Mouse (Mus musculus) 416B (cell line): ENCODE data around the gene Nrcam.

Source experiments
- DNase-seq: peaks from one replicate; pipeline ENCODE4 v3.0.0; 2011; ENCODE audit warnings: low read depth

Gene Nrcam

DNA sequence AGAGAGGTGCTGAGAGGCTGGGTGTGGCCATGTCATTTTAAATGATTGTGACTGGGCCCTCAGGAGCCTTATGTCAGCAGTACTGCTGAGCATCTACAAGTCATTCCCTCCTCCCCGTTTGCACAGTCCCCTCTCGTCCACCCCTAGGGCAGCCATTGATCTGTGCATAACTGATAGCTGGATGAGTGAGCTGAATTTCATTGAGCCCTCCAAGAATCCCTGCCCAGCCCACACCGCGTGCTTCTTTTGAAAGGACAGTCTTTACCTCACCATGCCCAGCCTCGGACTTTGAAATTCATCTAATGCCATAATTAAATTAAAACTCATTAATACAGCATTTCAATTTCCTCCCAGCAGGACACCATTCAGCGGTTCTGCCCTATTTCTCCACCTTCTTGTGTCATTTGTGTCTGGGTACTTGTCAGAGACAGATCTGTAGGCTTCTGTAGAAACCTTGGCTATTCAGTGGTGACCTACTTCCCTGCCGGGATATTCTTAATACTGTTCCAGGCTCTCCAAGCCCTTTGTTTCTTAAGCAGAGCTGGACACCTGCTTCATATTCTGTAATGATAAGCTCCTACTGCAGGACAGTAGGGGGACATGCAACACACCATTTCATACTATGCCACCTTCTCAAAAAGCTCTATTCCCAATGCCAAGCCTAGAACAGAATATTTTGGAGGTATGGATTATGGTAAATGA, 190.9 kb downstream of the Nrcam start:
- DNase-seq: no peak

DNA sequence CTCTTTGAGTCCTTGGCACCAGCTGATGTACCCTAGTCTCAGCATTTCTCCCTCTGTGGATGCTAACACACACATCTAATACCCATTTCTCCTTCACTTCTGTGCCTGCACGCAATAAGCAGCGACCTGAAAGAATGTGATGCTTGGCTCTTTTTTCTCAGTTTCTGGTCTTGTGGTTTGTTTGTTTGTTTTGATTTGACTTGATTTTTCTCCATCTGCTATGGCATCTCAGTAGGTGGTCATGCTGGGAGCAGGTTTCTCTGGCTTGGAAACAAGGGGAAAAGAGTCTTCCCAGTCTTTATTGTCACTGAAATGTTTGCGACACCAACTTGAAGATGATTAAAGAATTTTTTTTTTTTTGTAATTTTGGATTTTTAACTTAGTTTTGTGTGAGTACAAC, 192.8 kb downstream of the Nrcam start:
- DNase-seq: no peak

DNA sequence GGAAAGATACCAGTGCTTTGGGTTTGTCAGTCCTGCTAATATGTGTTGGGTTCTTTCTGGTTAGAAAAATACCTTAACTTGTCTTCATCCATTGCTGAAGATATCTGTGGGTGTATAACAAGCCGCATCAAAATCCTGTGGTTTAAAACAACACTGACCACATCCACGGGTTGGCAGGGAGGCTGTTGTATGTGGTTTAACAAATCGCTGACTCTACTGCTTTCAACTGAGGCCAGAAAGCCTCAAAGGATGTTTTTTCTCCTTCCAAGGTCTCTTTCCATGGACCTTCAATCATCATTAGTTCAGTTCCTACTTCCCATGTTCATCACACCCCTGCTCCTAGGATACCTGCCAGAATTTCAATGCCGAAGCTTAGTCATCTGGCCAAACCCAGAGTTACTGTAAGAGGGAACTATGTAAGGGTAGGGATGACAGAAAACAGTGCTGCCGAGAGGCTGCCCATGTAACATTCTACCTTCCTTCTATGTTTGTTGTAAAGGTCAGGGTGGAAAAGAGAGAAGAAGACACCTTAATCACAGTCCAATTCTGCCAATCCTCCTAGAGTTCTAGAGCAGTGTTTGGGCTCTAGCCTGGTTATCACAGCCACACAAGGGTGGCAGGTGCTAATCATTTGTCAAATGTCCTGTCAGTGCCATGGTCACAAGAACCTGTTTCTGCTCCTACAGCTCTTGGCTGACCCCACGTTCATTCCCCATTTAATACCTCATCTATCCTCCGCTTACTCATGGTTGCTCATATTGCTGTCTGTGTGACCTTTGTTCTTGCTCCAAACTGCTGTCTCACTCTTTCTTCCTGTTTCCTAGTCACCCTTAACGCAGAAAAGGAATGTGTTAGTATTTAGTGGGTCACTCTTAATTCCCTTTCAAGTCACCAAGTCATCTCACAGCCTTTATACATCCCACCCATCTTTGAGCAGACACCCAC, 196.2 kb downstream of the Nrcam start:
- peak; percentile 53 for DNase-seq

DNA sequence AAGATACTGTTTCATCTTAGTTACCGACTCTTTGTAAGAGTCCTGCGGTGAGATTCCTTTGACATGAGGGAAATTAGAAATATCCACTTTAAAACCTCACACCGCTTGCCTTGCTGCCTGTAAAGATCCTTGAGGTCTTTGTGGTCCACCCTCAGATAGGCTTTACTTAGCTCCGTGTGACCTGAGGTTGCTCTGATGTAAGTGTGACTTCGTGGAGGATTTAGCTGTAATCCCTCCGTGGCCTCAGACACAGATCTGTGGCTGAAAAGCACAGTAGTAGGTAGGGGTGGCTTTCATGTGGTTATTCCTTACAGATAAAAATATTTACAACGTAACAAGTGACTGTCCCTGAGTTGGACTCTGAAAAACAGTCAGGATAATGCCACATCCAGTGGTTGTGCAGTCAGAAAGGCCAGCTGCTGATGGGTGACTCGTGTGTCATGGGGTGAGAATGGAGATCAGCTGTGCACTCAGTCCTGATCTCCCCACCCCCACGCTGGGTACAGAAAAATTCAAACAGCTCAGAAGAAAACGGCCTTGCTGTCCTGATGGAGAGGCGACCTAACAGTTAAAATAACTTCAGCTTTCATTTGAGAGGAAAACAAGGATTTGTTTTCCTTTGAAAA, 199.8 kb downstream of the Nrcam start:
- no peak for DNase-seq

DNA sequence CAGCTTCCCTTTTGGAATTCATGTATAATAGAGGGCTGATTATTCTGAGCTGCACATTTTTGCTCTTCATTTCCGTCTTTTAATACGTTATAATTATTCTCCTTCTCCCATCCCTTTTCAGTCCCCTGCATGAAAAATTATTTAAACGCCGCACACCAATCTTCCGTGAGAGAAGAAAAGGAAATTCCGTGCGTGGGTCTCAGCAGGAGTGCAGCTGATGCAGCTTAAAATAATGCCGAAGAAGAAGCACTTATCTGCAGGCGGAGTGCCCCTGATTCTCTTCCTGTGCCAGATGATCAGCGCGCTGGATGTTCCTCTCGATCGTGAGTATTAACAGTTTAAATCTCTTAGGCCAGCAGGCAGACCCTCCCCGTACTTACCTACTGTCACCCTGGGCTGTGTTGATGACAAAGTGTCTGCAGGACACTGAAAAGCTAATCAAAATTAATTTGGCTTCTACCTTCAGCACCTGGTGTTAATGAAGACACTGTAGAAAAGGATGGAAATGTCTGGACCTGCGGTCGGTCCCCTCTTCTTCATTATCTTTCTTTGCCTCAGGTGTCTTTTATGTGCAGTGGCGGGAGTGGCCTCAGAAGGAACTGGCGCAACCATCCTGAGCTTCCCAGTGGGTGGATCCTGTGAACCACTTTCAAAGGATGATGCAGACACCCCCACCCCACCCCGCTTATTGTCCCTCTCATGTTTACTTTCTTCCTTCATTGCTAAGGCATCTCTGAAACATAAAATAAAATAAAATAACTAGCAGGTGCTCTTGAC, 203.8 kb downstream of the Nrcam start:
- no peak for DNase-seq

DNA sequence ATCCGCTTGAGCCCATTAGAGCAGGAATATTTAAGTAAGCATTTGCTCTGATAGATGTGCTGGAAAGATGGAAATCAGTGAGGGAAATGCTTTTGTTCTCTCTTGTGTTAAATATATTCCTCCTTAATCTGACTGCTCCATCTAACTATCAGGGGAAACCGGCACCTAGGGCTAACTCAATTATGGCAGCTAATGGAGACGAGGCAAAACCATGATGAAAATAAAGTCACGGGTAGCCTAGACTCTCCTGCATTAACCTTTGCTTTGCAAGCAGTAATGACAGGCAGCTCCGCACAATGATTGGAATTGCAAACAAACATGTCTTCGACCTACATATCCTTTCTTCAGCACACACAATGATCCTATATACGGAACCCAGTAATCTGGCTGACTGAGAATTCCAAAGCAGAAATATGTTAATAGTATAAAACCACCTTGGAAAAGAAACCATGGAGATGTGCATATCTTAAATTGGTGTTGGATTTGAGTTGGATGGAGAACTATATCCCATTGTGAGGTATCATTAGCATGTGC, 205.5 kb downstream of the Nrcam start:
- no peak for DNase-seq

DNA sequence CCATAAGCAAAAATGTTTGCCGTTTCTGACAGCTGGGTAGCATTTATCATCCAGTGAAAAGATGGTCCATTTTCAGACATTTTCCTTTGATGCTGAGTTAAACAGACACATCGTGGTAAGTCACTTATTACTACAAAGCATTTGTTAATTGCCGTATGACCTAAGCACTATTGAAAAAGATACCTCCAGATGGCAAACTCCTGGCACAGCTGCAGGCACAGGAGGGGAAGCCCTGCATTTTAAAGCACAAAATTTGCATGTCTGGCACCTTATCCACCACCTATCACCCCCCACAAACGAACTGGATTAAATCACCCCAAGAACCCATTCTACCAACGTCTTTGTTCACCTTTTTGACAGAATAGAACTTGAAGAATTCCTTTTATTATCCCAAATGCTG, 206.9 kb downstream of the Nrcam start:
- DNase-seq: no peak

DNA sequence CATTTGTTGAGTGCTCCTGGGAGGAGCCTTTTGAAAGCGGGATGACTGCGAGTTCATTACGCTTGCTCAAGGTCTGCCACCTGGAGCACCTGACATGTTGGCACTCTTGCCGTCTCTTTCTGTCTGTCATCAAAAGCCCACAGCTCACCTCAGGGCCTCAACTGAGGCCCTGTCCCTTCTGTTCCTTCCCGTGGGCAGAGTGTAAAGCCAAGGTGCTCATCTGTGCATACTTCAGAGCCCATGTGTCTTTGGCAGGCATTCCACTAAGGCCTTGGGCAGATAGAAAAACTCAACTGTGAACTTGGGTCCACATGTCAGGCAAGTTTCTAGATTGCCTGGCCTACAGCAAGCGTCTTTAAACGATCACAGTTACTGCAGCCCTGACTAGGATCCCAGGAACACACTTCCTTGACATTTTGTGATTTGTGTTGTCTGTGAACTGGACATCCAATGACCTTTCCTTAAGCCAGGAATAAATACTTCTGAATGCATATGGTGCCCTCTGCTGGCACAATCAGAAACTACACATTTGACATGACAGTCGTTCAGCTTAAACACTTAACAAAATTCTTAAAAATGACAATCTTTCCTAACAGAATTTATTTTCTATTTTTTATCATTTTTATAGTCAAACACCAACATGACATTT, 219.2 kb downstream of the Nrcam start:
- peak; percentile 42 for DNase-seq

DNA sequence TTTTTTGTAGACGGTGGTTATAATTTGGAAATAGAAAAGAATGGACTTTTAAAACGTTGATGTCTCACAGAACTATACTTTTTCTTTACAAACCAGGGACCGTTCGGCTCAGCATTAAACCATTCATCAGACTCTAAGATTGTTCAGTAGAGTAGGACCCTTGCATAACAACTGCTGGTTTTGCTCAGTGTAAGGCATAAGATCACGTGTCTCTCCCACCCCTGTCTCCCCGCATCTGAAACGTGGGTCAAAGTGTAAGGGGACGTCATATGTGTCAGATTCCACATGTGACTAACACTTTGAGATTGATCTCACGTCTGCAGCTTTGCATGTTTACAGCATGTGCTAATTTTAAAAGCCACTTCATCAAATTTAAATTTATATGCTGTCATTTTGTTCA, 219.8 kb downstream of the Nrcam start:
- no peak for DNase-seq

DNA sequence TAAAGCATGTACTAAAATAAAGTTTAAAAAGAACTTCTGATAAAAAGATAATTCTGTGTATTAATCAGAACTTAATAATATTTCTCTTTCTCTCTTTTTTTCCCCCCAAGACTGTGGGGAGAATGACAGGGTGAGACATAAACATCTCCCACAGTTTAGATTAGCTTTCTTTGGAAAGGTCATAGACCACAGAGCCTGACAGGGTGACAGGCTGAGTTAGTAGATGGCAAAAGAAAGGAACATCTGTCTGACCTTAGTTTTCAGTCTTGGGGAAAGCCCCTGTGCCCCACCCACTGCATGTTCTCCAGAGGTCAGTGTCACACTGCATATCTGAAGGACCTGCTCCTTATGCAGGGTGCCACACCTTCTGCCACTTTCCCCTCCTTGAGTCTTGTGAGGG, 222.9 kb downstream of the Nrcam start:
- no peak for DNase-seq

DNA sequence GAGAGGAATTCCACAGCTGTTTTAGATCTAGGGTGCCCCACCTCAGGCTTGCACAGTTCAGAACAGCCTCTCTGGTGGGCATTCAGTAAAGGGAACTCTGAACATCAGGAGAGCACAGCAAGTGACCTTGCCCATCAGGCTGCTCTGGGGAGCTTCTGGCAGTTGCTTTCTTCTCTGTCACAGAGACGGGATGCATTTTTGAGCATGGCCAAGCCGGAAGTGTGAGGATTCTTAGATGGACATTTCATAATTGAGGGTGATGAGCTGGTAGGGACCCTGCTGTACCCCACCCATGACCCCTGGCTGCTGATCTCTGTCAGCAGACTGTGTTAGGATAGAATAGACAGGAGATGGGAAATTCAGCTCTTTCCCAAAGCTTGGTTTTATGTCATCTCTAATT, 225.4 kb downstream of the Nrcam start:
- DNase-seq: no peak

DNA sequence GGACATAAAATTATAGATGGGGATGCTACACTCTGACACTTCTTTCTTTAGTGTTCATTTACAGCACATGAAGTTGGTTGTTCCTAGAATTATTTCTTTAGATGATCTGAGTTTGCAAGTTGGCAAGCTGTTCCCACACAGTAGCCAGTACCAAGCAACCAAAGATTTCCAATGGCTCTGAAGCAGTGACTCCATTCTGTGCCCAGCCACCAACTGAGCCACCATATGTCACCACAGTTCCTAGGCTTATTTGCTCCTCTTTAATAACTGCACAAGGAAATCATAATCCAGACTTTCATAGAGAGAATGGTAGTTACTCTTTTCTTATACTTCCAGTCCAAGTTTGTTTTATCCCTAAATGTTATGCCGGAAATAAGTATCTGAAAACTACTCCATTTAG, 226.1 kb downstream of the Nrcam start:
- DNase-seq: no peak

DNA sequence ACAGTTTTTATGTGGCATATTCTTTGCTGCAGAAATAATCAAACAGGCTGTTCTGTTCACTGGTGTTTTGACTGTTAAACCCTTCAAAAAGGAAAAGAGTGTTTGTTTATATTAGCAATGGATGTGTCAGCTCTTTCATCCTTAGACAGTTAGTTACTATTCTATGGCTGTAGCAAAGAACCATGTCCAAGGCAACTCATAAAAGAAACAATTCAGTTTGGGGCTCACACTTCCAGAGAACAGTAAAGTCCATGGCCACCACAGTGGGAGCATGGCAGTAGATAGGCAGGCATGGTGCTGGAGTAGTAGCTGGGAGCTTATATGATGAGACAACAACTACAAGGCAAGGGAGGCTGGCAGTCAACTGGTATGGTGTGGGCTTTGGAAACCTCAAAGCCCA, 231.3 kb downstream of the Nrcam start:
- no peak for DNase-seq

DNA sequence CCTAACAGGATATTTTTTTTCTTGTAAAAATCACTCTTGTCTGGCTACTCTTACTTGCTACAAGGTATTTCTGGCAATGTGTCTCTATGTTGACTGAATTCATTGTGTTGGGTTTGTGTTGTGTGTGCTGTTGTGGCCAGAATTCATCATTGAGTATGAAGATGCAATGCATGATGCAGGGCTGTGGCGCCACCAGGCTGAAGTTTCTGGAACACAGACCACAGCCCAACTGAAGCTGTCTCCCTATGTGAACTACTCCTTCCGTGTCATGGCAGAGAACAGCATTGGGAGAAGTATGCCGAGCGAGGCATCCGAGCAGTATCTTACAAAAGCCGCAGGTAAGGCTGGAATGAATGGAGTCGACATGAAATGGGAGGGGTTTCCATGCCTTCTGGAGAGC, 241.4 kb downstream of the Nrcam start:
- no peak for DNase-seq

DNA sequence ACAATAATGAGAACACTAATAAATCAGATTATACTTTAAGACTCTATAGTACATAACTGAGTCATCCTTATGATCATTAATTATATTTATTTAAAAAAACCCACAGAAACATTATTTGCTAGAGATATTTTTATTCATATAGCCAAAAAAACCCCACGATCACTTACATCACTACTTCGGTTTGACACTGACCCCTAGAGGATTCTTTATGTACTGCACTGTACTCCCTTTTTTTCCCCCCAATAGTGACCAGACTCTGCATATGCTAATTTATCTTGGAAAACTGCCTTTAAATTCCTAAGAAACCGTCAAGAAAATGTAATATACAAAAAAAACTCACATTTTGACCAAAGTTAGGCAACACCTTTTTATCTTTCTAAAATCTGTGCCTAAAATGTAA, 244.0 kb downstream of the Nrcam start:
- DNase-seq: peak; percentile 39

DNA sequence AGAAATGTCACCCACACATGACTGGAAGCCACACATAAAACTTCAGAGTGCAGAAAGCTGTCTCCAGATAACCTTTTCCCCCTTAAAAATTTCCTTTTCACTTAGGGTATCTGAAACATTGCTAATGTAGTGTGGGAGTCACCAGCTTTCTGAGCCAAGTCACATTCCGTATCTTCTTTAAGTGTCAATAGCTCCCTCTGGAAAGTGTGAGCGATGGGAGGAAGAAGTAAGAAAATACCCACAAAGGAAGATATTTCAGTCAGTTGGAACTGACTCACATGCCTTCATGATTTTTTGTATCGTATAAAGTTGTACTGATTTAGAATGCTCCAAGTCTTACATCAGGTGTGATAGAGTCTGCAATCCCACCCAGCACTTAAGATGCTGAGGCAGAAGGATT, 245.5 kb downstream of the Nrcam start:
- DNase-seq: no peak

DNA sequence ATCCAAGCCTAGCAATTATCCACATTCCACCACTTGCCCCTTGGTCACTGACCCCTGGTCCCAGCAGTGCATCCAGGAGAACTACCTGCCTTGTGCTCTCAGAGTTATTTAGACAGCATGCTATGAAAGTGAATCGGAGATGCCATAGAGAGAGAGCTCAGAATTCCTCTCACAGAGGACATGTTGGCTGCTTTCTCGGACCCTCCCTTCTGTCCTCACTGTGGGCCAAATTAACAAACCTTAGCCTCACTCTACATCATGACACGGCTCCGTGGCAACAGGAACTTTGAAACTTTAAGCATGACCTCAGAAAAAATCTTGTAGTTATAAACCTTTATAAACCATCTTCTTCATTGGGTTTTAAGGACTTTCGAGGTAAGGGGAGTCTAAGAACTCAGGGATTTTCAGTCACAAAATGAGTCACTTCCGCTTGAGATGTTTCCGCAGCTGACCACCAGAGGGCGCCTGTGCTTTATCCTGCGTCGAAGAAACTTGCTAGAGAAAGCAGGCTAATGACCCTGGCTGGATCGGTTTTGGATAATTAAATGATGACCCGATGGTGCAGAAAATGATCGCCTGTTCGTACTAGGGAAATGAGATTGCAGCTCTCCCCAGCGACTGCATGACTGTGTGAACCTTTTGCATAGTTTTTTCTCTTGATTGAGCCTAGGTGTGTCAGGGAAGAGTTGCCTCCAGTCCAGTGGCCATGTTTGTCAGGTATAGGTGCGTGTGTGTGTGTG, 272.9 kb downstream of the Nrcam start:
- peak; percentile 76 for DNase-seq

DNA sequence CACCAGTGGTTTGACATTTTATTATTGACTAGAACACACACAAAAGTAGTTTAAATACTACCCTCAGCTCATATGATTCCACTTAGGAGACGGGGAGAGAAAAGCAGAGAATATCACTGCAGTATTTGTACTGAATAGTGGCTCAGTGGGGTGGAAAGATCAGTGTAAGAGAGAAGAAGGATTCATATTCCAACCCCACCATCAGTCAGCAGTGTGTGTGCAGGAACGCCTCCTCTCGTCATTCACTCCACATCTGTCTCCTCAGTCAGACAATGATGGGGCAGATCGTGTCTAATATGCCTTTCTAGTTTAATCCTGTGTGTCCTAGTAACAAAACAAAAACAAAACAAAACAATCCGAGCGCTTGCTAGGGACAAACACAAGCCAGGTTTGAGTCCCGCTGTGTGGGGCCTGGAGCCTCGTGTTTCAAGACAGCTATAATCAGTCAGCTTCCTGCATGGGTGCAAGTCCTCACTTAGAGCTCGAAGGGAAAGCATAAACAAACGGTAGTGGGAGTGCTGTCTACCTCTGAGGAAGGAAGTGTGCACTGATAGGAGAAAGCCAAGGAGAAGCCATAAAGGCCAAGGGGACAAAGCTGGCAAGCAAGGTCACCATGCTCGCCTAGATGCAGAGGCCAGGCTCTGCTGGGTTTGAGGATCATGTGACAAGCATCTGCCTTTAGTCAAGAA, 273.7 kb downstream of the Nrcam start:
- peak; percentile 9 for DNase-seq

DNA sequence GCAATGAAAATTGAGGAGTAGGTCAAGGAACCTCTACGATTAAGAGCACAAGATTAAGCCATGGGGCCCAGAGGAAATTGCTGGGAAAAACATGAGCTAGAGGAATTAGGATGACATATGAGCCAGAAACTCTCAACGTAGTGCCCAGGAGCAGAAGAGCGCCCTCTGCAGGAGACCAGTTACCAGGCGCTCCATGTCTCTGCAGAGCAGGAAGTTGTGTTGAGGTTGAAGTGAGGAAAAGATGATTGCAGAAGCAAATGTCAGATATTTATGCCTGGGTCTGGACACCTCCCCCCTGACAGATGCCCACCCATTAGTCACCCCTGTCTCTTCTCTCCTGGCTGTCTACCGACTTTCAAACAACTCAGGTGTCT, 274.3 kb downstream of the Nrcam start:
- DNase-seq: peak; percentile 28

DNA sequence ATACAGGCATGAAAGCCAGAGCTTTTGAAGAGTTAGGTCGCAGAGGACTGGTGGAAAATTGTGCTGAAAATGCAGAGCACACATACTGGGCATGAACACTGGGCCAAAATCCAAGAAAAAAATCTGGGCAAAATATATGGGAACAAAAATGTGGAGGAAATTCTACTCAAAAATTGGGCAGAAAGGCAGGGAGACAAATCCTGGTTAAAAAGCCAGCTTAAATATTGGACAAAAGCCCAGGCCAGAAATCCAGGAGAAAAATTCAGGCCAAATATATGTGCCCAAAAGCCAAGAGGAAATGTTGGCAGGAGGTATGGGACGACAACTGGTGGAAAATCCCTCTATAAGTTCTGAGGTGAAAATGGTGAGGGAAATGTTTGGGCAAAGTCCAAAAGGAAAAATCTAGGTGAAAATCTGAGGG, 288.3 kb downstream of the Nrcam start:
- DNase-seq: no peak
